Mouse (Mus musculus) central nervous system, embryonic 11.5 days (tissue): Measurements from ENCODE around the gene Fstl5. TPM values are rescaled to one million over a fixed set of nuclear protein-coding genes. Genes with fewer than 3 reads are reported as not detected.

ENCODE experiments used
- polyA plus RNA-seq: library from polyadenylated mRNA; depleted of rRNA; stranded (reverse); fragments of >200 nt; gene quantifications from 2 replicates; pipeline ENCODE4 v1.2.3, GENCODE M21; 2012; rRNA removed

Fstl5 gene
- polyA plus RNA-seq: 2.3 and 4.5 TPM in 2 replicates

DNA sequence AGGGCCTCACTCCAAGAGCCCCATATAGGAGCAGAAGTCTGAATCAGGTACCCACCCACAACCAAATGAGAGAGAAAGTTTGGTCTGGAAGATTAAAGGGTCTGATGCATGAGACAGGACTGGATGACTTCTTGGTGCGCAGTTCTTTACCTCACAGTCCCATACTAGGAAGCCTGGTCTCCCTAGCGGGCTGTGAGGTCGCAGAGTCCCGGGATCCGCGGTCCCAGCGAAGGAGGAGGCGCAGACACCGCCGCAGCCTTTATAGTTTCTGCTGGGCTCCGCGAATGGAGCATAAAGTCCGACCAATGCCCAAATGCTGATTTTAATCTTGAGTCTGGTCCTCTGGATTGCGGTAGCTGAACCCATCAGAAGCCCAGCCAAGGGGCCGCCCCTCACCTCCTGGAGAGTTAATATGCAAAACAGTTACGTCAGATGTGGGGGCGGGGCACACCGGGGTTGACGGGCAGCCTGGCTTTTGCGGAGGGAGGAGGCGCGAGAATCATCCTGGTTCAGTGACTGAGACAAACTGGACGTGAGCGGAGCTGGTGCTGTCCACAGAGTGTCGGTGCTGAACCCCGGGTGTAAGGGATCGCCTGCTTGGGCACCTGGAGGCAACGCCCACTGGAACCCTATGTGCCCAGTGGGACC is at the start of gene Fstl5:
Gene Fstl5 (plus strand): TSS at position 211 of the 648 bp plus-strand sequence.

Other genes with a start within 250 kb of the Fstl5 start
- 55.5 and 63.5 TPM in 2 replicates for gene Golim4, start 117.3 kb upstream of the Fstl5 start, polyA plus RNA-seq